Mouse (Mus musculus): ENCODE measurements at regions not wholly inside any gene's neighbourhood (a gene's known extent, or its start where the extent isn't known, plus 50 kb on each side); places are given as distances from the start of the nearest gene placed in this dataset.

DNA sequence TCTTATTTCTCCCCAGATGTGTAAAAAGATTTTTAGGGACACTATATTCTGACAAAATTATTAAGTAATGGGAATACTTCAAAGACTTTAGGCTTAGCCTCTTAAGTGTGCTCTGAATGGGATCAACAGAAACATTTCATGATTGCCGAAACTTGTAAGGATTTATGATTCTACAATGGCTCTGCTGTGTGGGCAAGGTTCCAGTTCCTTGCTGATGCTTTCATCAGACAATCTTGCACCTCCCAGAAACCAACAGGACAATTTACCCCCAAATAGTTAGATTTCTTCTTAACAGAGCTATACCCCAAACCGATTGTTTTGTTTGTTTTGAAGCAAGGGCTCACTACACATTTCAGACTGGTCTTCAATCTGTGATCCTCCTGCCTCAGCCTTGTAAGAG lies 2236.1 kb downstream of the 4930444P10Rik start:
- TF ChIP-seq POLR2A (IDR thresholded peaks at IDR 0.05; ENCODE audit: low read depth, low read length) = no peak
- no peak for TF ChIP-seq CTCF (conservative IDR thresholded peaks at IDR 0.05 in 1 of 2, IDR thresholded peaks at IDR 0.05 in 1 of 2; ENCODE audit: low read depth in 2 of 2, low read length in 2 of 2)
- no peak for TF ChIP-seq POLR2AphosphoS2 (IDR thresholded peaks at IDR 0.05; ENCODE audit: low read depth, low read length)
- no peak for TF ChIP-seq CHD2 (IDR thresholded peaks at IDR 0.05; ENCODE audit: low read length)
- TF ChIP-seq NELFE (IDR thresholded peaks at IDR 0.05; ENCODE audit: low read depth, low read length) = no peak
- no peak for TF ChIP-seq ZKSCAN1 (IDR thresholded peaks at IDR 0.05; ENCODE audit: borderline replicate concordance, low read depth, low read length)
- no peak for TF ChIP-seq SIN3A (IDR thresholded peaks at IDR 0.05; ENCODE audit: low read length)
- no peak for TF ChIP-seq JUND (conservative IDR thresholded peaks at IDR 0.05; ENCODE audit: low read depth, low read length)
- TF ChIP-seq MXI1 (IDR thresholded peaks at IDR 0.05; ENCODE audit: low read depth, low read length) = no peak
- TF ChIP-seq ETS1 (conservative IDR thresholded peaks at IDR 0.05; ENCODE audit: low read depth, low read length) = no peak
- TF ChIP-seq BHLHE40 (IDR thresholded peaks at IDR 0.05; ENCODE audit: low read depth, low read length) = no peak
- no peak for TF ChIP-seq NRF1 (IDR thresholded peaks at IDR 0.05; ENCODE audit: low read depth, low read length)
- no peak for TF ChIP-seq CHD1 (IDR thresholded peaks at IDR 0.05; ENCODE audit: low read depth, low read length)
- no peak for TF ChIP-seq TBP (conservative IDR thresholded peaks at IDR 0.05; ENCODE audit: low read depth, low read length)
